Mouse (Mus musculus): ENCODE measurements at regions not wholly inside any gene's neighbourhood (a gene's known extent, or its start where the extent isn't known, plus 50 kb on each side); places are given as distances from the start of the nearest gene placed in this dataset.

DNA sequence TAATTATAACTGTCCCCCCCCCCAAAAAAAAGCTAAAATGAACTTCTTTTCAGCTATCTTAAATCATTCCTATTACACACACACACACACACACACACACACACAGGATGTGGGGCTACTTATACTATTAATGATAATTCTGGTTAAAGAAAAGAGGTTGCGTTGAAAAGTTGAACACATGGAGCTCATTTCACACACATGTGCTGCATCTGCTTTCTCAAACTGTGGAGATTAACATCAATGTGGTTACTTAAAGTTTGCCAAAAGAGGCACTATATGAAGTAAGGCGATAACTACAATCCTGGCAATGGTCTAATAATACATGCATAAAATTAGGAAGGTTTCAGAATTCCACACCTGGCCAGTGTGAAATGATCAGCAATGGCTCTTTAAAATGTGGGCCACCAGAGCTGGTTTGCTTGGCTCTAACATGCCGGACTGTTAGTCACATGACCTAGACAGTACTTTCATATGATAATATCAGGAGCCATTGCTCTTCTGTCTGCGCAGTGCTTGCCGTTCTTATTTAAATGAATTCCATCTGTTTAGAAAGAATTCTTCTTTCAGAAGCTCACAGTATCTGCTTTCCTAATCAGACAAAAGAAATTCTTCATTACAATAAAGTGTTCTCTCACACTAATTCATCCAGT lies 598.4 kb upstream of the Fam92a start:
- no peak for DNase-seq (ENCODE audit: extremely low read depth, insufficient read length, low spot score)

DNA sequence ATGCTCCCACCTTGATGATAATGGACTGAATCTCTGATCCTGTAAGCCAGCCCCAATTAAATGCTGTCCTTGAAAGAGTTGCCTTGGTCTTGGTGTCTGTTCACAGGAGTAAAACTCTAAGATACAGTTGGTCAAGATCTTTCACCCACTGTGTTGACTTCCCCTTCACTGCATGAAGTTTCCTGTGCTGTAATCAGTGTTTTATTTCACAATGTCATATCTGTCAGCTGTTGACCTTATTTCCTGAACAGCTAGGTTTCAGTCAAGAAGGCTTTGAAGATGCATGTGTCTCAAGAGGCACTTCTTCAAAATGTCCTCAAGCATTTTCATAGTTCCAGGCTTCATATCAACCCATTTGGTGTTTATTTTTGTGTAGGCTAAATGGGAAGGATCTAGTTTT lies 597.3 kb upstream of the Fam92a start:
- DNase-seq (ENCODE audit: extremely low read depth, insufficient read length, low spot score): no peak

DNA sequence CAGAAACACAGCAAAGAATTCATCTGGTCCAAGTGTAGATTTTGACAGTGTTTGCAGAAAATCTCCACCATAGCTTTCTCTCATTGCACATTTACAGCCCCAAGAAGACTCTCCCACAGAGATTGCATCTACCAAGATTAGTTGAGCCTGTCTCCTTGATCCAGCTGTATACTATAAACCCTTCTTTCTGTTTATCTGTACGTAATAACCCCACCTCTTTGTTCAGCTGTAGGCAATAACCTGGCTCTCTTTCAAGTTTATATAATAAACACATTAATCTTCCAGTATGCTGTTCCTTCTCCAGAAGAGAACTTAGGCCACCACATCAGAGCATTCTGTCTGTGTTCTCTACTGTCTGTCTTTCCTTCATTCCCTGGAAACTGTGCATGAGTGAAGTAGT lies 594.9 kb upstream of the Fam92a start:
- DNase-seq (ENCODE audit: extremely low read depth, insufficient read length, low spot score): no peak

DNA sequence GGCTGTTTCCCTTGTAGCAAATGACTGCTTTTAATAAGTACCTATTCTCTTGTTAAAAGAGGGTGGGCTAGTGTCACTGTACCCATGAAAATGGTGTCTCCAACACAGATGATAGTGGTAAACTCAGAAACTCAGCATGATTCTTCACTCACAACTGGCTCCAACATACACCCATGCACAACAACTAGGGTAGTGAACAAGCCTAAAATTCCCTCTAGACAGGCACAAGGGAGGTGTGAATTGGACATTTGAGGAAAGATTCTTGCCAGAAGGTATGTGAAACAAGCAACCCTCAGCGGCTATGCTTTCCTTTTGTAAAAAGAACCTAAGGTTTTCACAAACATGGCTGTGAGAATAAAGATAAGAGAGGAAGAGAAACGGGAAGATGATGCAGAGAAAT lies 579.0 kb upstream of the Fam92a start:
- no peak for DNase-seq (ENCODE audit: extremely low read depth, insufficient read length, low spot score)

DNA sequence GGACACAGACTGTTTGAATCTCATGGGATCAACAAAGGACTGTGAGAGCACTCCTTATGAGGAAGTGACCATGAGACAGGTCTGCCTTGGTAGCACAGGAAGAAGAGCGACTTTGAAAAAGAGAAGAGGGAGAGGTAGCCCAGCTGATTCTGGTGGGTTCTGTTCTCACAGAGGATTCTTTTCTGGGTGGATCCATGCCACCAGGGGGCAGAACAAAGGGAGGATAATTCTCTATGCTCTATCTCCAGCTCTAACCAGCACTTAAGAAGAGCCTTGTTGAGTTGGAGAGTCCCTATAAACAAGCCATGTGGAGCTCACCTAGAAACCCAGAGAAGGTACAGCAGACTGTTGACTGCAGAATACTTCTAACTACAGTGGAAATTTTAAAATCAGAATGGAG lies 578.1 kb upstream of the Fam92a start:
- no peak for DNase-seq (ENCODE audit: extremely low read depth, insufficient read length, low spot score)

- DNase-seq (ENCODE audit: extremely low read depth, insufficient read length, low spot score): no peak
These were observed 572.0 kb upstream of the Fam92a start for GRCm38 (mm10) chr4:12743714-12744327.

DNA sequence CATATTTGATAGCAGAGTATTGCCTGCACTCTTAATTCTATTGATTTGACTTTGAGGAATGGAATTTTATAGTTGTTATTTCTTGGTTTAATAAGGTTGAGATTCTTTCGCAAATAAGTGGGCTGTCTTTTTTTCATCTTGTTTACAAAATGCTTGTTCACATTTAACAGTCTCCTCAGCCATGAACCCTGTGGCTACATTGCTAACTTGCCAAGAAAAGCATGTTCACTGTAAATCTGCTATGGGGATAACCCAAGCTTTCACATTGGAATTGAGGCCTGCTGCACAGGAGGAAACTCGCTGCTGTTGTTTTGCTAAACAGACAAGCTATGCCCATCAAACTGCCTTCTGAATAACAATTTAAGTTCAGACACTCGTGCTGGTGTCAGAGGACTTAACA lies 564.6 kb upstream of the Fam92a start:
- no peak for DNase-seq (ENCODE audit: extremely low read depth, insufficient read length, low spot score)

DNA sequence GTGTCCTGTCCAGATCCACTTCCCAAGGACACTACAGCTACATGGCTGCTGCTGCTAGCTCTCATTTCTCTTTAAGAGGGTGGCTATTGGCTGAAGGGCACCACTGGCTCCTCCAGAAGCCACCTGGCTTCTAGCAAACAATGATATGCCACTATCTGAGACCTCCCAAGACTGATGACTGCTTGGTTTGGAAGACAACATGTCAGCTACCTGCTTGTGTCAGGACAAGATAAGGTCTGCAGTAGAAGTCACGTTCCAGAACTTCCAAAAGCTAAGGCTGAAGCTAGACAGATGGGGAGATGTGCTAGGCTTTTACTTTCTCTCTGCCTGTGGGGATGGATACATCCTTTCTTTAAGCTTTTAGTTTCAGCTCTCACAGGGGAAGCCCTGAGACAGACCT lies 528.4 kb upstream of the Fam92a start:
- no peak for DNase-seq (ENCODE audit: extremely low read depth, insufficient read length, low spot score)

DNA sequence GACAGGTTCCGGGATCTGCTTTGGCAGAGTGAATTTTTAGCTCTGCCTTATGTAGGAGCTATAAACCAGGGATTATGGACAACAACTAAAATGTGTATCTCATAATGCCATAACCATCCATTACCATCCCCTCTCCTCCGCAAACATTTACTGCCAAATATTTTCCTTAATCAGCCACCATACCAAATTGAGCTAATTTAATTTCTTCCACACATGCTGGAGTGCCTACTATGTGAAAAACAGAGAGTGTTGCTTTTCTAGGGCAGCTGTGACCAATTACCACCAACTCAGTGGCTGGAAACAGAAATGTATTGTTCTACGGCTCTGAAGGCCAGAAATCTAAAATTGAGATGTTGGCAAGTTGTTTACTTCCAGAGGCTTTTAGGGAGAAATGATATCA lies 506.0 kb upstream of the Fam92a start:
- no peak for DNase-seq (ENCODE audit: extremely low read depth, insufficient read length, low spot score)

DNA sequence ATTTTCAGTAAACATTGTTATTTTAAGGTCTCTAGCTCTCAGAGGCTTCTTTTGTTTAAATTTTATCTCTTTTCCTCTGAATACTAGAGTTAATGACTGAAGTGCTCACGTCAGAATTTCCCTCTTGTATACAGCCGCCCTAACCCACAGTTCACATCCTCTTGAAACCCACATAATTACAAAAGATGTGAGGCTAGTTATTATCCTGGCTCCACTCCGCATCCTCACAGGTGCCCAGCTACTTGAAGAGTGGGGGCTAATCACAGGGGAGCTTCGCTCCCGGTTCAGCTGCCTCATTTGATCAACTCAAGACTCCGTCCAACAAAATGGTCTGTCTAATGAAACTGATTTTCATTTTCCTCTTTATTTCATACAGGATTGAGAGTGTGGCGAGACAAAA lies 499.6 kb upstream of the Fam92a start:
- DNase-seq (ENCODE audit: extremely low read depth, insufficient read length, low spot score): no peak

DNA sequence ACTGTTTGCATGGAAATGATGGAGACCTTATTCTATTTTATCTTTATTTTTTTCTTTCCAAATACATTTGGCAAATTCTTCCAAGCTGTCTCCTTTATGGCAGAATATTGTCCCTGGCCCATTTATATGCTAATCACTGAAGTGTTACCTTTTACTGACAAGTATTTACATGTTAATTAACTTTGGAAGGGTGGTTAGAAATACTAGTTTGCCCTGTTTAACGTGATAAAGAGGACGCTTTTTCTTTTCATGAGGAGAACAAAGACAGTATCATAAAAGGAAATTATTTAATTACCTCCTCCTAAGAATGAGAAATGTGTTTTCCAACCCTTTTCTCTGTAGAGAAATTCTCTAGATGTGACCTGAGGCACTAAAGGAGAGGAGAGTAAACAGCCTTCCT lies 491.4 kb upstream of the Fam92a start:
- no peak for DNase-seq (ENCODE audit: extremely low read depth, insufficient read length, low spot score)

DNA sequence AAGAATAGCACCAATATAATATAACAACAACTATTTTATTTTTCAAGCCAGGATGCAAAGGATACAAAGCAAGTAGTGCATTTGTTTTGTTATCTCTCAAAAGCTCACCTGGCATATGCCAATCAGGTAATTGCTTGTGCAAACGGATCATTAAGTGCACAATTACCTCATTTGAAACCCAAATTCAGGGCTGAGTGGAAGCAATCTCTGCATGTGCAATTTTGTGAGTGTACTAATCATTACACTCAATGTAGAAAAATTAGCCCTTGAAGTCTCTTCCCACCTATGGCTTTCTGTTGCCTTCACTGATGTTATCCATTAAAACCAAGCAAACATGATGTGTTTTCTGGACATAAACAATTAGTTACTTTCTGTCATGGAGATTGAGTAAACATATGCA lies 490.9 kb upstream of the Fam92a start:
- DNase-seq (ENCODE audit: extremely low read depth, insufficient read length, low spot score): no peak

DNA sequence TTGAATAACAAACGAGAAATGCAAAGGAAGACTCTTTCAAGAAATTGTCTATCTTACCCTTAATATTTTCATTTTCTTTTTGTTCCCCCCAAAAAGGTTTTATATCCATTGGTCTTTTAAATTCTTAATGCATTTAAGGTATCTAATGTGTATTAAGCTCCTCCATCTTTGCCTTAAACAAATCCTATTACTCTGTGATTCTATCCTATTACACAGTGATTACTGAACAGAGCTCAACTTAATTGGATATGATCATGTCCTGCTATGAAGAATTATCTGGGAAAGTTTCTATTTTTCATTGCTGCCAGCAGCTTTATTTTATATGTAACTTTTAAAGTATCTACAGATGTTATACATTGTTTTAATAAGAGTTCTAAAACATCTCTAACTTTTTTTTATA lies 487.3 kb upstream of the Fam92a start:
- DNase-seq (ENCODE audit: extremely low read depth, insufficient read length, low spot score): no peak

DNA sequence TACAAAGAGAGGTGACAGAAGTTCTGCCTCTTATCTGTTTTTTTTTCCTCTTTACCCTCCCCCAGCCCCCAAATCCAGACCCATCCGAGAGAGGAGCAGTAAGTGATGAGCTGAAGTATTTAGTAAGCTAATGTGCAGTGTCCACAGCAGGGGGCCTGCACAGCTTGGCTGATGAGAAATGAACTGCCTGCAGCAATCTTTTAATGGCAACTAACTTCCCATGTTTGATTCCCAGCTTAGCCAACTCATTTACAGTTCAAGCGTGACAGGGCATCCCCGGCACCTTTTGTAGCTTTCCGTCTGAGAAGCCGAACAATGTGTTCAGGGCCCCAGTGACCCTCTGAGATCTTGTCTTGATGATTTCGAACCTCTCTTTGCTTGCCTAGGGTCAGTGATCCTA lies 486.8 kb upstream of the Fam92a start:
- no peak for DNase-seq (ENCODE audit: extremely low read depth, insufficient read length, low spot score)

DNA sequence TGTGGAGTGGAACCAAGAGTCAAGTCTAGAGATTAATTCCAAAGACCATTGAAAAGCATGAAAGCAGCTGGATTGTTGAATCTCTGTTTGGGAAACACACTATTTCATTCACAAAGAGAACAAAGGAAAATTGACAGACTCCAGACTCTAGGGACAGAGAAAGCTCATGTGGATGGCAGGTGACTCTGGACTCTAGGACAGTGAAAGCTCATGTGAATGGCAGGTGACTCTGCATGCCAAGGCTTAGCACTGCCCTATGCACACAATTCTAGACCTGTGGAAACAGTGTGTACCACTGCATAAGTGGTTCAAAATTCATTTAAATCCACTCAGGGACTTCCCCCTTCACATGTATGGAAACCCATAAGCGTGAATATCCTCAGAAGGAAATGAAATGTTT lies 486.0 kb upstream of the Fam92a start:
- DNase-seq (ENCODE audit: extremely low read depth, insufficient read length, low spot score): no peak

- peak; percentile 24 for DNase-seq (ENCODE audit: extremely low read depth, insufficient read length, low spot score)
These were observed 485.2 kb upstream of the Fam92a start for GRCm38 (mm10) chr4:12656924-12657603.

- no peak for DNase-seq (ENCODE audit: extremely low read depth, insufficient read length, low spot score)
These were observed 483.8 kb upstream of the Fam92a start for GRCm38 (mm10) chr4:12655457-12656228.

DNA sequence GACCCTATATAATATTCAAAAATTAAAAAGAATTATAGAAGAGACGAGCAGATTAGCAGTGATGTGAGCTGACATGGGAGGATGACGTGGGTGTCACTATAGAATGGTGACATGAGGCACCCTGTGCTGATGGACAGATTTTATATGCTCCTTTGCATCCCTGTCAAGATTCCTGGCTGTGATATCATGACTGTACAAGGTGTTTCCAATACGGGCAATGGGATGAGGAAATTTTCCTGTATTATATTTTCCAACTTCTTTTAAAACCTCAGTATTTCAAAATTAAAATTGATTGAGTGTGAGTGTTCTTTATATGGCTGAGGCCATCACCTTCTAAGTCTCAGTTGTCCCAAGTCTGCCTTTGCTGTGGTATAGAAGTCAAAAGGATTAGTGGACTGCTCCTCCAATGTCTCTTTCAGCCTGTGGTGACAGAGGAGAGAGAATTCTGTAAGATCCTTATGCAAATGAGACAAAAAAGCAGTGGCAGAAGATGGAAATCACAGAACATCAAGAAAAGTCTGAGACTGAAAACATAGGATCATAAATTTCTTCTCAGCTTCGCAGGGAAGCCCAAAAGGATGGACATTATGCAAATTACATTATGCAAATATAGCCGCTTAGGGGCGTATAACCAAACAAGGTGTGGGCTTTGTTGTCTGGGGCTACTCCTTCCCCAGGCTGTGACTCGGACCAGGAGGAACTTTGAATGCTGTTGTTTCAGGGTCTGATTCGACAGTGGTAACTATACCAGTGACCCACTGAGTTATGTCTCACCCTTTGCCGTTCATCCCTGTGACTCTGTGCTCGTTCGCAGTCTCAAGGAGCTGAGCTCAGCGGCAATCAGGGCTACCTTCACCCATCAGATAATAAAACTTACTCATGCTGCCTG lies 483.0 kb upstream of the Fam92a start:
- DNase-seq (ENCODE audit: extremely low read depth, insufficient read length, low spot score): no peak

DNA sequence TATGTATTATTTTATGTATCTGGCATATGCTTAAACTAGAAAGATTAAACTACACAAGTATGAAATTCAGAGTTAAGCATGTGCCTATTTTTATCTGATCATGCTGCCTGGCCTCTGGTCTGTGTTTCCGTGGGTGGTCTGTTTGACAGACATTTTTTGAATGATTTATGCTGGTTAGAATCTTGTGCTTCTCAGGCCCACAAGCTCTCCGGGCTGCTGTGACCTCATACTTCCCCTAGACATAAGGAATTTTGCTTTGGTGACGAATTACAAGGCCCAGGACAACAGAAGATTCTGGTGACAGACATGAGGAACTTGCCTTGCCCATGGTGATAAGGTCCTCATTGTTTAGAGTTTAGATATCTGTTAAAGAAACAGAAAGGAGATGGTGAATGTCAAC lies 475.9 kb upstream of the Fam92a start:
- DNase-seq (ENCODE audit: extremely low read depth, insufficient read length, low spot score): no peak

DNA sequence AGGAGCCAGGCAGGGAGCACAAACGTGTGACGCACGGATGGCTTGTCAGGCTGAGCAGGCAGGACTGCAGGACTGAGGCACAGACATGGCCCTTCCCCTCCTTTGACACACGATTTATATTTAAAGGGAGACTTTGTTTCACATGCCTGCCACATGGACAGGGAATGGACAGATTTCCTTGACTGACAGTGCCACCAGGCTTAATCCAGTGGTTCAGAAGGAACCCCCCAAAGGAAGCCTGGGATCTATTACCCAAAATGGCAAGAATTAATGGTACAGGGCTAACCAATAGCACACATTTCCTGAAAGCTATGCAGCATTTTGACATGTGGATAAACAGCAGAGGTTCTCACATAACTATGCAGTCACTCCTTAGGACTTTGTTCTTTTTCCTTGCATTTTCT lies 470.7 kb upstream of the Fam92a start:
- DNase-seq (ENCODE audit: extremely low read depth, insufficient read length, low spot score): no peak

DNA sequence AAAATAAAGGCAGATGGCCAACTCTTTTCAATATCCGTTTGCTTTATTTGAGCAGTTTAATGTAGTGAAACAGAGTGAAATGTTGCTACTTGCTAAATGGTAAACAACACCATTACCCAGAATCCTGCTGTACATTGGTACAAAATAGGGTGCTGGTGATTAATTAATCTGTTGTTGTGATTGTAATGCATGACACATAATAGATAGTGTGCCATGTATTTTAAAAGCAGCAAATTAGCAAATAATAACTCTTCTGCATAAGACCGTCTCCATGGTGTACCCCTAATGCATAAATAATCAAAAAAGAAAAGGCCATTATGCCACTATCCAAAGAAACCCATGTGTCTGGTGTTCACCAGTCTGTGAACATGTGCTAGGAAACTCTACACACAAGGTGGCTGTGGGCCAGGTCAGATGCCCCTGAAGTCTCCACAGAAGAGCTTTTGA lies 457.6 kb upstream of the Fam92a start:
- no peak for DNase-seq (ENCODE audit: extremely low read depth, insufficient read length, low spot score)
